Mouse (Mus musculus) heart, embryonic 10.5 days (tissue): ENCODE results near the gene Il21r. TPM values are rescaled to one million over a fixed set of nuclear protein-coding genes. Genes with fewer than 3 reads are reported as not detected.

Experiments
- DNase-seq: peaks from one replicate; pipeline ENCODE4 v3.0.0-alpha.2; 2017; ENCODE audit warnings: low spot score
- H3K27ac ChIP-seq: fragments of 300-500 bp; sonication (generic); 2 replicates; pipeline ENCODE4 v1.5.1; 2016; ENCODE audit warnings: mild to moderate bottlenecking
- H3K27me3 ChIP-seq: fragments of 300-500 bp; sonication (generic); 2 replicates; pipeline ENCODE4 v1.6.1; 2016; ENCODE audit warnings: mild to moderate bottlenecking; ENCODE audit not compliant: poor library complexity, insufficient read depth, severe bottlenecking
- H3K36me3 ChIP-seq: fragments of 300-500 bp; sonication (generic); 2 replicates; pipeline ENCODE4 v1.6.1; 2016; ENCODE audit warnings: mild to moderate bottlenecking, moderate library complexity
- H3K4me1 ChIP-seq: fragments of 300-500 bp; sonication (generic); 2 replicates; pipeline ENCODE4 v1.6.1; 2016; ENCODE audit warnings: mild to moderate bottlenecking
- H3K4me3 ChIP-seq: fragments of 300-500 bp; sonication (generic); 2 replicates; pipeline ENCODE4 v1.5.1; 2016; ENCODE audit warnings: mild to moderate bottlenecking, moderate library complexity
- H3K9me3 ChIP-seq: fragments of 300-500 bp; sonication (generic); 2 replicates; pipeline ENCODE4 v1.6.1; 2016; ENCODE audit warnings: mild to moderate bottlenecking, moderate library complexity
- WGBS: fragments of 180-500 bp; shearing (Covaris S2); methylation state at CpG from one replicate; pipeline ENCODE4 v1.1.7; 2016; 5-methylcytosine and 5-hydroxymethylcytosine counted together
- polyA plus RNA-seq: library from polyadenylated mRNA; unstranded; fragments of >200 nt; fragmentation: Nextera tagmentation; extraction: Ambion mirVana; gene quantifications from 2 replicates; pipeline ENCODE4 v1.2.1, GENCODE M21; 2016

Gene Il21r
- polyA plus RNA-seq, 1 experiment from 2014 or later: 0.11 TPM

- no peak overlapping the region for H3K4me3 ChIP-seq
- H3K9me3 ChIP-seq: no peaks in the 10 kb centered on the region
- no peak for DNase-seq
- H3K36me3 ChIP-seq: no peaks in the 10 kb centered on the region
- no peak overlapping the region for H3K27ac ChIP-seq
- H3K27me3 ChIP-seq: peaks cover 12% of the 10 kb centered on the region; the same call in 1 of the 2 replicates
- 85% methylated on average over 3 of the region's 3 CpGs for WGBS
- peaks cover 16% of the 10 kb centered on the region for H3K4me1 ChIP-seq
Observed at GRCm38 (mm10) chr7:125563093-125563492, 40.1 kb upstream of the Il21r start.

DNA sequence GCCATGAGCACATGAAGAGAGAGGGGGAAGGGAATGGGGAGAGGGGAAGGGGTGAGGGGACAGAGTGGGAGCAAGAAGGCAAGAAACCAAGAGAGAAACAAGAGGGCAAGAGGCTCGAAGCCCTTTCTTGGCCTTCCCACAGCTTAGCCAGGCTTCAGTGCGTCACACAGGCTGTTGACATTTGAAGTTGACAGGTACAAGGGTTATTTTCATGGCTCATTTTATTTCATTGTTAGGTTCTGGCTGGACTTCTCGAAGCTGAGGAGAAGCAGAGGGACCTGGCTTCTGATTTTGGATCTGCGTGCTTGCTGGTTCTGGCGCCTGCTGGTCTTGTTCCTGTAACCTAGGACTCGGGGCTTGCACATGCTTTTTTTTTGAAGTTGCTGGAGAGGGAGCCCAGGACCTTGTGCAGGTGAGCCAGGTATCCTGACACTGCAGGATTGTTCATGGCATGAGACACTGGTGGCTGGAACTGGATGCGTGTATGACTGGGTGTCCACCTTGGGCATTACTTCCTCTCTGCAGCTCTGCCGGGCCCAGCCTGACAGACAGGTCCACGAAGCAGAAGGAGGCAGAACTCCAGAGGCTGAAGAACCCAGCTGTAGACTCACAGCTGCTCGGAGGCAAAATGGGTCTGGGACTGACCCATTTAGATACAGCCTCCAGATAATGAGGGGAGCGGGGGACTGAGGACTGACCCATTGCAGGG lies 38.8 kb upstream of the Il21r start:
- peaks cover 16% of the 10 kb centered on the region for H3K4me1 ChIP-seq
- H3K9me3 ChIP-seq: no peaks in the 10 kb centered on the region
- H3K27me3 ChIP-seq: peaks cover 12% of the 10 kb centered on the region; the same call in 1 of the 2 replicates
- DNase-seq: no peak
- 71% methylated on average over 11 of the region's 11 CpGs for WGBS
- no peak overlapping the region for H3K27ac ChIP-seq
- H3K36me3 ChIP-seq: no peaks in the 10 kb centered on the region
- no peak overlapping the region for H3K4me3 ChIP-seq

GRCm38 (mm10) chr7:125565516-125566285 lies 37.5 kb upstream of the Il21r start:
- Histone ChIP-seq H3K4me3 (no peak overlapping the region), H3K27ac (no peak overlapping the region), H3K36me3 (no peaks in the 10 kb centered on the region), H3K4me1 (peaks cover 8% of the 10 kb centered on the region), H3K27me3 (0 out of 2 replicates have a peak, but pooled peaks cover 6% of the 10 kb centered on the region), H3K9me3 (no peaks in the 10 kb centered on the region)
- 73% methylated on average over 12 of the region's 12 CpGs for WGBS
- DNase-seq: no peak

- peaks cover 2% of the 10 kb centered on the region for H3K4me1 ChIP-seq
- H3K9me3 ChIP-seq: no peaks in the 10 kb centered on the region
- no peak overlapping the region for H3K4me3 ChIP-seq
- no peaks in the 10 kb centered on the region for H3K36me3 ChIP-seq
- H3K27ac ChIP-seq: no peak overlapping the region
- WGBS: 73% methylated on average over 2 of the region's 2 CpGs
- no peak for DNase-seq
- H3K27me3 ChIP-seq: 0 out of 2 replicates have a peak, but pooled peaks cover 6% of the 10 kb centered on the region
Observed at GRCm38 (mm10) chr7:125566420-125566819, 36.8 kb upstream of the Il21r start.

DNA sequence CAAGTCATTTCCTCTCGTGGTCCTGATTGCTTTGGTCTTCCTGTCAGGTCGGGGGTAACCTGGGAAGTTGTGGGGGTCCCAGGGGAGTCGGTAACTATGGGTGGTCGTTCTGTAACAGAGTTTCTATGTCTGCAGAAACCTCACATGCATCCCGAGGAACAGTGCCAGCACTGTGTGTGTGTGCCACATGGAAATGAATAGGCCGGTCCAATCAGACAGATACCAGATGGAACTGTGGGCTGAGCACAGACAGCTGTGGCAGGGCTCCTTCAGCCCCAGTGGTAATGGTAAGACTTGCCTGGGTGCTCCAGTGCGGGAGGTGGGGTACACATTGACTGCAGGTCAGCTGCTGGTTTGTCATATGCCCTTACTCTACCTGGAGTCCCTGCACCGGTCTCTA lies 34.3 kb upstream of the Il21r start:
- Histone ChIP-seq H3K27ac (no peak overlapping the region), H3K27me3 (0 out of 2 replicates have a peak, but pooled peaks cover 9% of the 10 kb centered on the region), H3K4me1 (peaks cover 7% of the 10 kb centered on the region; the same call in 1 of the 2 replicates), H3K9me3 (no peaks in the 10 kb centered on the region), H3K4me3 (no peak overlapping the region), H3K36me3 (no peaks in the 10 kb centered on the region)
- 85% methylated on average over 8 of the region's 8 CpGs for WGBS
- DNase-seq: no peak

GRCm38 (mm10) chr7:125571891-125572290 lies 31.3 kb upstream of the Il21r start:
- H3K9me3 ChIP-seq: no peaks in the 10 kb centered on the region
- 81% methylated on average over 19 of the region's 19 CpGs for WGBS
- H3K27me3 ChIP-seq: 0 out of 2 replicates have a peak, but pooled peaks cover 7% of the 10 kb centered on the region
- H3K36me3 ChIP-seq: no peaks in the 10 kb centered on the region
- no peak overlapping the region for H3K27ac ChIP-seq
- DNase-seq: no peak
- H3K4me3 ChIP-seq: no peak overlapping the region
- peaks cover 20% of the 10 kb centered on the region; the same call in 1 of the 2 replicates for H3K4me1 ChIP-seq

GRCm38 (mm10) chr7:125572737-125573136 lies 30.5 kb upstream of the Il21r start:
- DNase-seq: no peak
- Histone ChIP-seq H3K36me3 (no peaks in the 10 kb centered on the region), H3K9me3 (no peaks in the 10 kb centered on the region), H3K27me3 (0 out of 2 replicates have a peak, but pooled peaks cover 7% of the 10 kb centered on the region), H3K4me1 (peaks cover 24% of the 10 kb centered on the region; the same call in 1 of the 2 replicates), H3K4me3 (no peak overlapping the region), H3K27ac (no peak overlapping the region)
- WGBS: 76% methylated on average over 6 of the region's 6 CpGs

DNA sequence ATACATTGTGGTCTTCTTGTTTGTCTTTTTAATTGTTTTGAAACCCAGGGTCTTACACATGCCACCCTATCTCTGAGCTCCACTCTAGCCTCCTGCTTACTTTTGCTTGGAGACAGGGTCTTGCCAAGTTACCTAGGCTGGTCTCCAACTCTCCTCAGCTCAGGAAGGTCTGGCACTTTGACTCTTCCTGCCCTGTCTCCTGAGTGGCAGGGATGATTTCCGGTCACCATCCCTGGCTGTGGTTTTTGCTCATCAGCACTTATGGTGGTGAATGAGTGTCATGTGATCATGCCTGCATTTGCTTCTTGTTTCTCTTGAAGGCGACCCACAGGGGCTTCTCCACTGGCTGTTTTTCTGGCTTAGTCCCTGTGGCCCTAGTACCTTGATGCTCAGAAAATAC lies 29.4 kb upstream of the Il21r start:
- peaks cover 31% of the 10 kb centered on the region; the same call in 1 of the 2 replicates for H3K4me1 ChIP-seq
- no peaks in the 10 kb centered on the region for H3K9me3 ChIP-seq
- no peak for DNase-seq
- H3K4me3 ChIP-seq: no peak overlapping the region
- no peaks in the 10 kb centered on the region for H3K36me3 ChIP-seq
- WGBS: 71% methylated on average over 2 of the region's 2 CpGs
- H3K27ac ChIP-seq: no peak overlapping the region
- 0 out of 2 replicates have a peak, but pooled peaks cover 10% of the 10 kb centered on the region for H3K27me3 ChIP-seq

GRCm38 (mm10) chr7:125574832-125575231 lies 28.4 kb upstream of the Il21r start:
- Histone ChIP-seq H3K4me3 (no peak overlapping the region), H3K9me3 (no peaks in the 10 kb centered on the region), H3K27ac (no peak overlapping the region), H3K27me3 (peaks cover 15% of the 10 kb centered on the region; the same call in 1 of the 2 replicates), H3K4me1 (peaks cover 31% of the 10 kb centered on the region; the same call in 1 of the 2 replicates), H3K36me3 (no peaks in the 10 kb centered on the region)
- no peak for DNase-seq
- 72% methylated on average over 3 of the region's 3 CpGs for WGBS

GRCm38 (mm10) chr7:125575738-125576540 lies 27.3 kb upstream of the Il21r start:
- Histone ChIP-seq H3K36me3 (no peaks in the 10 kb centered on the region), H3K27me3 (peaks cover 18% of the 10 kb centered on the region; the same call in 1 of the 2 replicates), H3K4me1 (peaks cover 31% of the 10 kb centered on the region), H3K9me3 (no peaks in the 10 kb centered on the region), H3K27ac (peak overlapping the region; percentile 45), H3K4me3 (no peak overlapping the region)
- WGBS: 85% methylated on average over 16 of the region's 16 CpGs
- no peak for DNase-seq

DNA sequence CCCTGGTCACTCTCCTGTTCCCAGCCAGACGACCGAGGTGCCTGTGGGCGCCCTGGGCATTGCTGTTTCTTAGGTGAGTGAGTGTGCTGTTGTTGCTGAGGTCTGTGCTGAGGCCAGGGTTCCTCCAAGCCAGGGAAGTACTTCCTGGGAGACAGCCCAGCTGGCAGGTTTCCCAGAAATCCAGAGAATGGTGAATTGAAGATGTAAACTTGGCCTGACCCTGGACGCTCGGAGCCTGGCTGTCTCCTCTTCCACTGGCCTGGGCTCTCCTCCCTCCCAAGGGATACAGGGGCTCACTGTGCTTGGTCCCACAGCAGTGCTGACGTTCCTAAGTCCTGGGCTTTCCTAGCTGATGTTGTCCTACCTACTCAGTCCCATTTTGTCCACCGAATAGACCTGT lies 26.2 kb upstream of the Il21r start:
- no peak overlapping the region for H3K4me3 ChIP-seq
- no peaks in the 10 kb centered on the region for H3K9me3 ChIP-seq
- WGBS: 74% methylated on average over 7 of the region's 7 CpGs
- H3K4me1 ChIP-seq: peaks cover 33% of the 10 kb centered on the region
- no peak for DNase-seq
- no peaks in the 10 kb centered on the region for H3K36me3 ChIP-seq
- H3K27me3 ChIP-seq: peaks cover 18% of the 10 kb centered on the region; the same call in 1 of the 2 replicates
- peak overlapping the region; percentile 6; the same call in 1 of the 2 replicates for H3K27ac ChIP-seq

- peak overlapping the region; percentile 52; the same call in 1 of the 2 replicates for H3K27ac ChIP-seq
- H3K36me3 ChIP-seq: no peaks in the 10 kb centered on the region
- H3K9me3 ChIP-seq: no peaks in the 10 kb centered on the region
- DNase-seq: no peak
- H3K4me1 ChIP-seq: peaks cover 32% of the 10 kb centered on the region
- WGBS: 78% methylated on average over 11 of the region's 11 CpGs
- H3K4me3 ChIP-seq: no peak overlapping the region
- peaks cover 19% of the 10 kb centered on the region; the same call in 1 of the 2 replicates for H3K27me3 ChIP-seq
Observed at GRCm38 (mm10) chr7:125577486-125578088, 25.6 kb upstream of the Il21r start.
